Mouse (Mus musculus): ENCODE data around the gene Col4a4.

The Col4a4 gene

DNA sequence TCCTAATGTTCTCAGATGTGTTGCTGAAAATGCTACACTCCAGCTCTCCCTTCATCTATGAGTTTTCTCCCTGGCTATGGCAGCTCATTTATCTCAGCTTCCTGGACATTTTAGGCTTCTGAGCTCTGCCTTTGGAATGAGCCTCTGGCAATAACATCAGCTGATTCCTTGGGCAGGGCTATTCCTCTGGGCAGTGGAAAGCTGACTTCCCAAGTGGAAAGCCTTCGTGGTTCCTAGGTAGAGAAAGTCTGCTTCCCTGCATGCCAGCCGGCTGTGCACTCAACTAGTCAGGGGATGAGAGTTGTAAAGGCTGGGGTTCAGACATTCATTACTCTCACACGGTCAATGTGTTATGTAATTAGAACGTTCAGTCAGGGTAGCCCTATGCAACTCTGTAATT is 8.3 kb downstream of the Col4a4 start:
- DNase-seq (ENCODE audit: low spot score in 2 of 2), result no peak

DNA sequence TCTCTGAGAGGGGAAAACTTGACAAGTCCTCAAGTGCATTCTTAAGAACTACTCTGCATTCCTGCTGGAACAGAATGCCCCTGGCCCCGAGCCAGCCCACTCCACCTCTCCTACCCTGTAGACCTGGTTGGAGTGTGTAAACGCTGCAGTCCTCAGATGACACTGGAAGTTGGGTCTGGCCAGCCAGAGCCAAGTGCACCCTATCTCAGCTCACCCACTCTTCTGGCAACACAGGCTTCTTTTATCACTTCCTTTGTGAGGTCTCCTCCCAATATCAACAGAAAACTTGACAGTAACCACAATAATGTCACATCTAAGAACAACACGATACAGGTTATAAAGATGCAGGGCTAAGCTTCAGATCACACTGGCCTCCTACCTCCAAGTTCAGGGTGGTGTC is 8.7 kb downstream of the Col4a4 start:
- DNase-seq (ENCODE audit: low spot score in 2 of 2), result no peak

DNA sequence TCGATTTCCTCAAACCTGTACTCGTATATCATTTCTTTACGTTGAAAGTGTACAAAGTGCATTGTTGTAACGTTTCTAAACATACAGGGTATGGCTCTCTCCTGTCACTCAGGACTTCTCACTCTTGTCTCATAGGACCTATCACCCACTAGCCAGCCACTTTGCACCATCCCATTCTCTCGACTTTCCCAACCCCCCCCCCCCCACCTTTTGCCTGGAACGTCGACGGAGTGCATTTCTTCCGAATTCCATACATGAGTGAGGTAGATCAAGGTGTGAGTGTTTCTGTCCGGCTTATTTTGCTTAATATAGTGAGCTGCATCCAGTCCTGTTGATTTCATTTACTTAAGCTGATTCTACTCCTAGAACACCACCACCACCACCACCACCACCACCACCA is 9.3 kb downstream of the Col4a4 start:
- DNase-seq (ENCODE audit: low spot score in 2 of 2), result no peak

DNA sequence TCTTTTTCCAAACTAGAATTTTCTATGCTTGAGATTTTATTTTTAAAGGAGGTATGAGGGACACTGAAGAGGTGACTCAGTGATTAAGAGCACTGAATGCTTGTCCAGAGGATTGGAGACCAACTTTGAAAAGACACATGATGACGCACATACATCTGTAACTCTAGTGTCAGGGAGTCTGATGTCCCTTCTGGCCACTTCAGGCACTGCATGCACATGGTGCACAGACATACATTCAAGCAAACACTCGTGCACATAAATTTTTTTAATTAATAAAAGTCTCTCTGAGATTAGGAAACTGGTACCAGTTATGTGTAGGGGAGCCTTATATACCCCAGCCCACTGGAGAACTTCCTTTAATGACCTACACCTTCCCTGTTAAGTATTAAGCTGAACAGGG is 10.5 kb downstream of the Col4a4 start:
- DNase-seq (ENCODE audit: low spot score in 2 of 2), result no peak

DNA sequence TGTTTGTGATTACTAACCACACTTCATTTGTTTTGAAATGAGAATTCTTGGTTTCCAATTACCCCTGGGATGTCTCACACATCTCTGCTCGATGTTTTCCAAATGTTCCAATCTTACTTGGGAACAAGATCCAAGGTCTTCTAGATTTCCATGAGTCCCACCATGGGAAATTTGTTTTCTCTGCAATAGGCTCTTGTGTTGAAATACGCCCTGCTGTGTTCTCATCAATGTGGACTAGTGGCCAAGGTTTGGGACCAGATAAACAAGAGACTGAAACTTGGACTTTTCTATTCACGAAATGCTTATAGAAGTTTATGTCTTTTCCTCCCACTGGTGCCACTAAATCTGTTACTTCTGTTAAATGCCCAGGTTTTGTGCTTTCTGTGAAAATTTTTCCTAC is 11.0 kb downstream of the Col4a4 start:
- no peak for DNase-seq (ENCODE audit: low spot score in 2 of 2)

DNA sequence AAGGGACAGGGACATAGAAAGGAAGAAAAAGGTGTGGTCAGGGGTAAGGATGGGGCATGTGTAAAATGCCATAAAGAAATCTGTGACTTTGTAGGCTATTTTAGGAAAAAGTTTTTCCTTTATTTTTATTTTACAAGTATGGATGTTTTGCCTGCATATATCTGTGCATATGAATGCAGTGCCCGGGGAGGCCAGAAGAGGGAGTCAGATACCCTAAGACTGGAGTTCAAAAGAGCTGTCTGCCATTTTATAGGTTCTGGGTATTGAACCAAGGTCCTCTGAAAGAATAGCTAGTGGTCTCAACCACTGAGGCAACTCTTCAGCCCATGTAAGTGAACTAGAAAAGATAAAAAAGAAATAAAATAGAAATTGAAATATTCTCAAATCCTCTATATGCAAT is 14.9 kb downstream of the Col4a4 start:
- no peak for DNase-seq (ENCODE audit: low spot score in 2 of 2)

DNA sequence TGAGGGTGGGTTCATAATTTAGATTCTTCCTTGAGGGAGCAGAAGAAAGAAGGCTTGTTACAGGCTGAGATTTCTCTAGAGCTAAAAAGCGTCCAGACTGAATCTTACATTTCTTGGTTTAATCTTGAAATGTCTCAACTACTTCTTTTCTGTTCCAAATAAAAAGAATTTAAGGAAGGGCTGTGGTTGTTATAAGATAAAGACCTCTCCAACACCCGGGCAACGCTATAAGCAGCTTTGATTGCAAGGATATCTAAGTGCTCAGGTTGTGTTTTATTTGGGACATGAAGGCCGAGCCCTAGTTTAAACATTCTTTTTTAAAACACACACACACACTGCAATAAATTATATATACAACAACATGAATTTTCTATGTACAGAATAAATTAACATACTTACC is 17.2 kb downstream of the Col4a4 start:
- DNase-seq (ENCODE audit: low spot score in 2 of 2), result no peak

DNA sequence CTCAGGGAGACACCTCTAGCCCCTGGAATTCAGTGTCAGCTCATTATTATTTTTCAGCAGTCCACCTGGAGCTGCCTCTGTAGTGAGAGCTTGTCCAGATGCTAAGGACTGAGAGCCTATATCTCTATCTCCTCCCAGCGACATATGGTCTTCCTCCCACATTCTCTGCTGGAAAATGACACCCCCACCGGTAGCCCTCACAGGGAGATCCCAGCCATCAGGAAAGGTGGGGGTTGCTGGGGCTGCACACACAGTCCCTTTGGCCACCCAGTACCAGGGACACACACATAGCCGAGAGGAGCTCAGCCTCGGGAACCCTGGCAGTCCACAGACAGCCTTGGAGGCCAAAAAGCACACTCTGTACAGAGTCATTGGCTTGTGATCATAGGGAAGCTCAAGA is 26.4 kb downstream of the Col4a4 start:
- no peak for DNase-seq (ENCODE audit: low spot score in 2 of 2)

DNA sequence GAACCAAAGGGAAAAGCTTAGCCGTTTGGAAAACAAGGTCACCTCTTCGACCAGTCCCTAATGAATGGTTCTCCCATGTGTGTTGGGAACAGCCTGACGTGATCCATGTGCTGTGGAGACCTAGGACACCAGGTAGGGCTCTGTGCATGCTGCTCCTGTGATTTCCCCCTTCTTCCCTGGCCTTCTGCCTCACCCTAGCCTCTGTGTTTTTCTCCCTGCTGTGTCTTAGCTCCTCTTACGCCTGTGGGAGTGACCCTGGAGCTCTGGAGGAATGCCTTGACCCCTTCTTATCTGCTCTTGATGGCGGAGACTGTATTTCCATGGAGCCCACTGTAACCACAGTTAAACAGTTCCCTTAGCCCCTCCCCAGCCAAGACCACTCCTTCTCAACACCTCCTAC is 31.8 kb downstream of the Col4a4 start:
- no peak for DNase-seq (ENCODE audit: low spot score in 2 of 2)

DNA sequence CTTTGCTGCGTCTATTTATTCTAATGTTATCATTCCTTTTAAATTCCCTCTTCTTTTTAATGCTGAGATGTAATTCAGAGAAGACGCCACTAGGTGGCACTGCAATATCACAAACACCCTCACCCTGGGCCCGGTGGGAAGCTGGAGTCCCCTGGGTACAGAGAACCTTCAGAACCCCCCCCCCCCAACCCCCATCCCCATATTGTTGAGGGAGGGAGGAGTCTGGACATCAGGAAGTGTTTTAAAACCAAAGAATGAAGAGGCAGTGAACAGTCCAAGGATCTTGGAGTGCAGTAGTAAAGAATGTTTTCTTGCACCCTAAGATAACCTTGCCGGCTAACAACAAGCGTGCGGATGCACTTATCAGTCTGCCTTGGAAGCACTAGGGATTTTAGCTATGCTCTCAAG is 32.2 kb downstream of the Col4a4 start:
- no peak for DNase-seq (ENCODE audit: low spot score in 2 of 2)

DNA sequence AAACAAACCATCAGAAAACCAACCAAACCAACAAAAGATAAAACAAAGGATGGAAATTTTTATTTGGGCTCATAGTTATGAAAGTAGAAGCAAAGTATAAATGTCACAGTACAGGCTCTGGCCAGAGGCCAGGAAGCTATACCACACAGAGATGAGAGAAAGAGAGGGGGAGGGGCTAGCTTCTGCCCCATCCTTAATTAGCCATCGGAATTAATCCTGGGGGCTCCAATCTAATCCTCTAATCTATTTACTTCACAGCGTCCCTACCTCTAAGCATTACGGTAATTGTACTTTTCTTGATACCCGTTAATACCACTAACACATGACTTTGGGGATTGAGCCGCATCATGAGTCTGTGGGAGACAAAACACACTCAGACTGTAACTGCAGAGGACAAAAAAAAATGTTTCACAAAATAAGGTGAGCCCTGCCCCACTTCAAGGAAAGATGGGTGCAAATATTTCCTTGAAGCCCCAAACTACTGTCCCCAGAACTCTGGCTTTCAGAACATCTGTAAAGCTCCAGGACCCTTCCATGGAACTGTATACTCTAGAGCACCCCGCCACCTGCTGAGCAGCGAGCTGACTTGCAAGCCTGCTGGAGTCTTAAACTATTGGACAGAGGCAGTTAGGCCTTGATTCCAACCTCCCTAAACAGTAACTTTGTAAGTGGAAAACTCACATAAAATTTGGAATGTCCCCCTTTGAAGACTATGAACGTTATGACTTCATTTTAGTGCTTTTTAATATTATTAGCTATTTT is 41.3 kb downstream of the Col4a4 start:
- DNase-seq (ENCODE audit: low spot score in 2 of 2), result no peak

DNA sequence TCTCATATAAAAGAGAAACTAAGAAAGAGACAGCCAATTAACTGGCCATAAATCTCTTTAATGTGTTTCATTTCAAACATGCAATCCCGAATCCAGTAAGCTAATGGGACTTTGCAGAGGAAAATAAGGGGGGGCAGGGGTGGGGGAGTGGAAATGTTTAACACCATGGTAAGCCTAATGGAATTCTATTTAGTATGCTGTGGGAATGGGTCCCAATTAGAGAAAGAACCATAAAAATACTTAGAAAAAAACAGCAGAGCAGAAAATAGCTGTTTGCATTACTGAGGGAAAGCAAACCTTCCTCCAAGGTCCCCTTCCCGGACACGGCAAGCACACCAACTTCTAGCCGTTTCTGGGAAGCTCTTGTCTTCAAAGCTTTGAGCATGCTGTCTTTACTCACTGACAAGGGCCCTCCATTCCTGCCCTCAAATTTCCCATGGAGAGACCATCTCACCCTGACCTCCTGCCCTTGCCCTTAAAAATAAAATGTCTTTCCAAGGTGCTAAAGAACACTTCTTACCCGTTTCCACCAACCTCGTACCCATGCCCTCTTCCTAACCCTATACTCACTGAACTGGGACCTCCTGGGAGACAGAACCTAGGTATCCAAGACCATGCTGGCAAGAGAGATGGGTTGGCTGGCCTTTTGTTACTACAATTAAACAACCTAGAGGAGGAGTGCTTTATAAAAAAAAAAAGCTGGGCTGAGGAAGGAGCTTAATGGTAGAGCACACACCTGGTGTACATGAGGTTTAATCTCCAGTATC is 42.0 kb downstream of the Col4a4 start:
- no peak for DNase-seq (ENCODE audit: low spot score in 2 of 2)

DNA sequence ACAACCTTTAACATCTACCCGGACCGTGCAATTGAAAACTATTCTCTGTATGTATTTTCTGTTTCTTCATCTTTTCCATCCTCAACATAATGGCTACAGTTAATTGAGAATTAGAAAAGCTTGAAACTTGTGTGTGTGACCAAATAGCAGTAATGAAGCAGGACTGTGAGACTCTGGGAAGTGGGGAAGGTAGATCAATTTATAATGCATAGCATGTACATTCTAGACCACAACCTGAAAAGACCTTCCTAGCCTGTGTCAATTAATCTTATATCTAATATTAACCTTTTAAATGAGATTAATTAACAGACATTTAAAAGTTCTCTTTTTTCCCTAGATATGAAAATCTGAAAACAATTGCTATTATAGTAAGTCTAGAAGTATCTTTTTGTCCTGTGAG is 42.7 kb downstream of the Col4a4 start:
- no peak for DNase-seq (ENCODE audit: low spot score in 2 of 2)

DNA sequence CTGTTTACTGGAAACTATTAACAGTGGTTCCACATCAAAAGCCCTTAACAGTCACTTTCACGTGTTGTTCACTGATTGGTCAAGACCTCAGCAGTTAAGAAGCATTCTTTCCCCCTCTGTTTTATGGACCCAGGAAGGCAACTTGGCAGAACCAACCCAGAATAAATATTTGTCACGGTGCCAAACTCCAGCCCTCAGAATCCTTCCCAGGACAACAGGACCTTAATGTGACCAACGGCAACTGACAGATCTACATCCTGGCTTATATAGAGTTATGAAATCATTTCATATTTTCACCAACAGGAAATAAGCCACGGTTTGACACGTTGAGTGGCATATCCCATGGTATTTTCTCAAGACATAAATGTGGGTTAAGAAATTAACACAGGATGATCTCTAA is 46.6 kb downstream of the Col4a4 start:
- DNase-seq (ENCODE audit: low spot score in 2 of 2), result no peak

DNA sequence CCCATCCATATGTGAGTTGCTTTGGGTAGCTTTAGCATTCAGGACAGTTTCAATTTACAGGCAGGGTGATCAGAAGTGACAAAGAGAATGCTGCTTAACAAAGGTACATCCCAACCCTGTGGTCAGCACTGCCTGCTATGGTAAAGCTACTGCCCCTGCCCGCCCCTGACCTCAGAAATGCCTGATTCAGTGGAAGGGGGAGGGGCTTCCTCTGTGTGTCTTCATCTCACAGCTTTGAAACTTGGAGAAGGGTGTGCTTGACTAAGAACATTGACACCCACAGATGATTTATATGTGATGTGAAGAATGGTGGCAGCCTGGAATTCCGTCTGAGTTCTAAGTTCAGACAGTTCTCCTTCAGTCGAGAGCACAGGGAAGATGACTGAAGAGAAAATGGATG is 48.8 kb downstream of the Col4a4 start:
- DNase-seq (ENCODE audit: low spot score in 2 of 2), result no peak

DNA sequence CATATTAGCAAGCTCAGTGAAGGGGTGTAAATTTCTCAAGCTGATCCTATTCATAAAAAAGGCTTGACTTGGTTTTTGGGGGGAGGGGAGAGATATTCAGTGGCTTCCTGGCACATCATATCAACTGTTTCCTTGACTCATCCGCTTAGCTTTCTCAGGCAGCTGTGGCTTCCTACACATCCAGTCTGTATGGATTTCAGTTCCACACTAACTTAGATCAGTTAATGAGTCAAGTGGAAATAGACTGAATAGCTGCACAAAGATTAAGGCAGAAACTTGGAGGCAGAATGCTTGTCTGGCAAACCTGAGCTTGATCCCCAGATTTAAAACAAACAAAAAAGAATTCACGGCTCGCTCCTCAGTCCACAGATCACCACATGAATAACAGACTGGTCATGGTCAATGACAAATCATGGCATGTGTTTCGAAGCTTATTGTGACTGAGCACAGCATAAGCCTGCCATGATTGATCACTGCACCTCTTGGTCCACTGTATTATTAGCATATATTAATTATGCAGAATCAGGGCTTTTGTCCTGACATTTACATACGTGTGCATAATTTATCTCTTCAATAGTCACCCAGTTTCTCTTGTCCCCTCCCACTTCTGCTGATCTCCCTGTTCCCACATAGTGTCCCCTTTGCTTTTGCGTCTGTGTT is 50.0 kb downstream of the Col4a4 start:
- no peak for DNase-seq (ENCODE audit: low spot score in 2 of 2)

DNA sequence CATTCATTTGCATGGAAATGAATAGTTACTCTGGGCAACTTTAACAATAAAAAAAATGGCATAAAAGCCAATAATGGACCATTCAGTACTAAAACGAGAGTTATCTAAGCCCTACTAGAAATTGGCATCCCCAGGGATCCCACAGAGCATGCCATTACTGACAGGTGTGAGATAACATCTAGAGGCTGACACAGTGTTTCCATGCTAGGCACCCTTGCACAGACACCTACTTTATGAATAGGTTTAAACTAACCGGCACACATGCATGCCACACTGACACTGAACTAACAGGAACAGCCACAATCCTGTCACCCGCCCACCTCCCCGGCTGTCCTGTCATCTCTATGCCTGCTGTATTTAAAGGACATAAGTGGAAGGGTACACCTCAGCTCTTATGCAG is 58.7 kb downstream of the Col4a4 start:
- DNase-seq (ENCODE audit: low spot score in 2 of 2), result no peak

DNA sequence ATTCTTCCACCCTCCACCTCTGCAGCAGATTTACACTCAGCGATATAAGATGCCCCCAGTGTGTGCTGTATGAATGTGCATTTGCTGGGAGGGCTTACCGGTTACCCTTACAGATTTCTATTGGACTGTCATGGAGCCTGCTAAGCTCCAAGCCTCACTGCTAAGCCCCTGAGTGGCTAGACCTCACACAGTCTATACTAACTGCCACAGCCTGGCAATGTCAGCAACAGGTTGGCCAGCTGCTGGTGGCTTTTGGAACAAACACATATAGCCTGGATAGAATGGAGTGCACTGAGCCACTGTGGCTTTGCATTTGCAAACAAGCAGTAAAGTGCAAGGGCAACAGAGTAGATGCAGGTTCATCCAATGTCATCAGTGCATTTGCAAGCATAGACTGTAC is 94.7 kb downstream of the Col4a4 start:
- no peak for DNase-seq (ENCODE audit: low spot score in 2 of 2)

DNA sequence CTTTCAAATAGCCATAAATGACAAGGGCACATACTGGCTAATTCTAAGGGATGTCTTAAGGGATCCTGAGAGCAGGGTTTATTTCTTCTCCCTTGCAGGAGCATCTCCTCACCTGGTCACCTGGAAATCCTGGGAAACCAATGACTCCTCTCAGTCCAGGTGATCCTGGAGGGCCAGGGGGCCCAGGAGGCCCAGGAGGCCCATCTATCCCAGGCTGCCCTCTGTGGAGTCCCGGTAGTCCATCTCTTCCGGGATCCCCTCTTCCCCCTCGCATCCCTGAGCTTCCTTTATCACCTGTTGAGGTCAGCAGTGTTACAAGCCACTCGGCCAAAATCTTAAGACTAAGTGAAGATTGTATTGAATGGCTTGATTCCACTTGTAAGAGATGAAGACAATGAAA is 100.3 kb downstream of the Col4a4 start:
- DNase-seq (ENCODE audit: low spot score in 2 of 2), result no peak

DNA sequence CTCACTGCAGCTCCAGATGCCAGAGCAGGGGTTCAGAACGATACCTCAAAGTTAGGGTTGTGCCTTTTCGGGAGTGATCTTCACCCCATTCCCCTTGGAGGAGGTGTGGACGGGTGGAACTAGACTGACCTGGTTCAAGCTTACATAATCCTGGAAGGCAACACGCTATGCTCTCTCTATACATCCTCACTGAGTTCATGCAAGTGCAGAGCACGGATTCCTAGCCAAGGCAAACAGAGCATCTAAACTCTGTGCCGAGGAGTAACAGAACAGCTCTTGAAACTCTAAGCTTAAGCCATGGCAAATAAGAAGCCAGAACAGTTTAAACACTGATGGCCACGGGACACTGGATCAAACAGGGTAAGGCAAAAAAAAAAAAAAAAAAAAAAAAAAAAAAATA is 104.3 kb downstream of the Col4a4 start:
- DNase-seq (ENCODE audit: low spot score in 2 of 2), result no peak

DNA sequence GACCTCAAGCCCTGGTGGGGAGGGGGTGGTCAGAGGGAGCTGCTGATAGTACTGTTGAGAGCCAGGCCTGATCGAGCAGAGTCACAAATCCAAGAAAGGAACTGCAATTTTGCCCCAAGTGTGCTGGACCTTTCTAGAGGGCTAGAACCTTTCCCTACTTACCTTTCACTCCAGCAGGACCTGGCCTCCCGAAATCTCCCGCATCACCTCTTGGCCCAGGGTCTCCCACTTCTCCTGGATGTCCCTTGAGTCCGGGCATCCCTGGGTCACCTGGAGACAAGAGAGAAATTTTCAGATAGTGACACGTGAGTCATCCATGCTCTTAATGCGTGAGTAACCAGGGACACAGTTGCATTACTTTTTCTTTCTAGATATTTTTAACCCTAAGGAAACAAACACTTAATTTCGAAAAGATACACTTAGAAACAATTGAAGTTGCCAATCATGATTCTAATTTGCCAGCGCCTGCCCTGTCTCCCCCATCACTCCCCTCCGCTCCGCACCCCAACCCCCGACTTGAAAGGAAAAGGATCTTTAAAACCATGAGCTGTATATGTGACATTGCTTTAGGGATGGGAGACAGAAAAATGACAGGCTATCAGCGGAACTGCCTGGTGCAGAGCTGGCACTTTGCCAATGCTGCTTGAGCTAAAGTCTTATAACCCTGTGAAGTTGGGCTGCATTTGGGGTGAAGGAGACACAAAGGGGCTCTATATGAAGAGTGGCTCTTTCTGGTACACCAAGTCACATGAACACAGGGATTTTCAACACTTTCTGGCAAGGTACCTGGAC is 106.8 kb downstream of the Col4a4 start:
- no peak for DNase-seq (ENCODE audit: low spot score in 2 of 2)

DNA sequence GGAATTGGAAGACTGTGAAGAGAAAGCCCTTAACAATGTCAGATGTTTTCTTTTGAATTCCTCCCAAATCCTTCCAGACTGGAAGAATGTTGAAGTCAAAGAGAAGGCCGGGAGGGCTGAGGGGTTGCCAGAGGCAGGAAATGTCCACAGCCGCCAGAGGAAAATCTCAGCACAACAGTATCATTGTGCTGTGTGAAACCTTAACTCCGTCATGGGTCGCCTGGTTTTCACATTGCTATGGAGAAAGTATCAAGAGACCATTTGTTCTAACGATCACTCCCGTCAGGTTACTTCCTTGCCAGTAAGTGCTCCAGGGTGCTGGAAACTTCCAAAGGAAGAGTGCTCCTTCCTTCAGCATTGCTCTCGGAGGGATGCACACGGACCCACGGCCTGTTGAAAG is 109.9 kb downstream of the Col4a4 start:
- no peak for DNase-seq (ENCODE audit: low spot score in 2 of 2)
